Mouse (Mus musculus) ovary, adult 18-20 months (tissue): ENCODE results near the gene Sec24a.
"Not testable (repeated sequence)": the region's sequence is repeated elsewhere in the genome, so short reads cannot be mapped to it uniquely, and the experiment has no call there.

Source experiments
- DNase-seq: peaks from one replicate; pipeline ENCODE4 v3.0.0; 2022; ENCODE audit warnings: low spot score, mixed read lengths

The Sec24a gene

DNA sequence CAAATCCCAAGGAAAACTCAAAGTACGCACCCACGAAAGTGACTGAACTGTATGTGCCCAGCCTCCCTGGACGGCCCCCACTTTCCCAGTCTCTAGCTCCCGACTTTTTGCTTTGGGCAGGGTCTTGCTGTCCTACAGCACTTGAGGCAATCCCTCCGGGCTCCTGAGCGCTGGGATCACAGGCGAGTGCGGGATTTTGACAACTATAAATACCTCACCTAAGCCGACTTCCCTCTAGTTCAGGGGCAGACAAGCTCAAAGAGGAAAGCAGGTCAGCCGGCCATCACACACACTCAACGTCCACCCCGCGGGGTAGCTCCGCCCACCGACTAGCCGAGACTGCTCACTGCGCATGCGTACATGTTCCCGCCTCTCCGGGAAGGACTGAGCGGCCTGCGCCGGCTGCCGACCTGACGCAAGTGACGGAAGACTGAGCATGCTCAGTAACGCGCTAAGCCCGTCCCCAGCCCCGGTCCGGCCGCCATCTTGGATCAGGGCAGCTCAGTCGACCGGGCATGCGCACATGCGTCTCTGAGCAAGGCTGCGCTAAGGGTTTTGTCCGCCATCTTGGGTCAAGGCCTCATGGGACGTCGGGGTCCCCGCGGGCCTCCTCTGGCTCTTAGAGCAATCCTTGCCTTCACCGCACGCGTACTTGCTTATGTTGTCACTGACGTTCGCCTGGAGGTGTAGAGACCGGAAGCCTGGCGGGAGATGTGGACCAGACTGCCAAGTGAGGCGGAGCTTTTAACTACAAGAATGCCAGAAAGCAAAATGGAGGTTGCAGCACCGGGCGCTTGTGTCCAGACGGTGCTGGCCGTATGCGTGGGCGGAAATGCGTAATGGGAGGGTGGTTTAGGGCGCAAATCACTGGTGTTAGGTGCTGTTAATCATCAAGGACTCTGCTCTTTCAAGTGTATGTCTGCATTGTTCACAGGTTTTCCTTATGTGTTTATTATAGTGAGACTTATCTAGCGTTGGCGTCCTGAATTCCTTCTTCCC lies 74.8 kb downstream of the Sec24a start, which contains the start of gene 0610009B22Rik:
TSS of gene 0610009B22Rik (minus strand) at position 545 of the 999 bp plus-strand sequence.
- peak; percentile 100 for DNase-seq

DNA sequence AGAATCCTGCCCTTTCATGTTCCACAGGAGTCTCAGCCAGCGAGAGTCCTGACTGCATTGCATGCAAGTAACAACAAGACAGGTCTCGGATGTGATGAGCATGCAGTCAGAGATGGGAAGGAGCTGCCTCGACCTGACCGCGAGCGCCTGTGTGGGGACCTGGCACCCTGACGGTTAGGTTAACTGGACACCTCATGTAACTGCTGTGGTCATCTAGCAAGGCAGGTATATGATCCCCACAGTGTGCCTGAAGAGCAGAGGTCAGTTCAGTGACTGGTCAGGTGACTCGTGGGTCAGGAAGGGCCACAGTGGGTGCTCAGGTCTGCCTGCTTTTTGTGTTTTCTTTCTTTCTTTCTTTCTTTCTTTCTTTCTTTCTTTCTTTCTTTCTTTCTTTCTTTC lies 81.5 kb downstream of the Sec24a start:
- DNase-seq = no peak

DNA sequence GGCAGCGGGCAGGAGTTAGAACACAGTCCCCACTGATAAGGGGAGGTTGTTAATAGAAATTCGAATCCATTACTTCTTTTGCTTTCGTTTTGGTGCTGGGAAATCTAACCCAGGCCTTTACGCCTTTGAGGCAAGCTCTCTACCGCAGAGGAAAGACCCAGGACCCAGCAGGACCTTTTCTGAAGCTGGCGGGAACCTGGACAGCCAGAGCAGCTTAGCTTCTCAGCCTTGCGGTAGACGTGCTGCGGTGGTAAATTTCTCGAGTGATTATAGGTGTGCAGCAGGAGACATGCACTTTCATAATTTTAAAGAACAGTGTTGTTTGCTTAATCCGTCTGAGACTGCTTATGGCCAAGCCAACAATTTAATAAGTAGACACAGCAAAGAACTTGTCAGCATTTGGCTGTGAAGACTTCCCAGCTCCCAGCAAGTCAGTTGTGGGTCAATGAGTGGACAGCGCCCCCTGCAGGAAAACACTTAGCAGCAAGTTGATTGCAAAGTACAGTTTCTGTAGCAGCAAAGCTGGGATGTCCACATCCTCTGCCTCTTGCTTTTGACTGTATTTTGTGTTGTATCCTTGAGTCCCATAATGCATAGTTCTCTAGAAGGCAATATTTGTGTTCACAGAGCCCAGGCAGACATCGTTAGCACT lies 82.0 kb downstream of the Sec24a start:
- DNase-seq = peak; percentile 75

DNA sequence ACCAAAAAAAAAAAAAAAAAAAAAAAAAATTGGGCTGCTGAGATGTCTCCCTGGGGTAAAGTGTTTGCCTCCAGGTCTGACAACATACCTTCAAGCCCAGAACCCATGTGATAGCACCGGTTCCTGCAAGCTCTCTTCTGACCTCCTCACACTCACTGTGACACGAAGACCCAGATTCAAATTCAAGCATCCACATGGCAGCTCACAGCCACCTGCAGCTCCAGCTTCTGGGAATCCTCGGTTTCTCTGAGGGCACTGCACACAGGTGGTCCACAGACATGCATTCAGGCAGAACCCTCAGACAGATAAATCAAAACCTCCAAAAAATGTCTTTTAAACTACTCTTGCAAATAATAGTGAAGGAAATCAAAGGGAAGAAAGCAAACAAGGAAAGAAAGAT lies 84.0 kb downstream of the Sec24a start:
- DNase-seq = no peak

DNA sequence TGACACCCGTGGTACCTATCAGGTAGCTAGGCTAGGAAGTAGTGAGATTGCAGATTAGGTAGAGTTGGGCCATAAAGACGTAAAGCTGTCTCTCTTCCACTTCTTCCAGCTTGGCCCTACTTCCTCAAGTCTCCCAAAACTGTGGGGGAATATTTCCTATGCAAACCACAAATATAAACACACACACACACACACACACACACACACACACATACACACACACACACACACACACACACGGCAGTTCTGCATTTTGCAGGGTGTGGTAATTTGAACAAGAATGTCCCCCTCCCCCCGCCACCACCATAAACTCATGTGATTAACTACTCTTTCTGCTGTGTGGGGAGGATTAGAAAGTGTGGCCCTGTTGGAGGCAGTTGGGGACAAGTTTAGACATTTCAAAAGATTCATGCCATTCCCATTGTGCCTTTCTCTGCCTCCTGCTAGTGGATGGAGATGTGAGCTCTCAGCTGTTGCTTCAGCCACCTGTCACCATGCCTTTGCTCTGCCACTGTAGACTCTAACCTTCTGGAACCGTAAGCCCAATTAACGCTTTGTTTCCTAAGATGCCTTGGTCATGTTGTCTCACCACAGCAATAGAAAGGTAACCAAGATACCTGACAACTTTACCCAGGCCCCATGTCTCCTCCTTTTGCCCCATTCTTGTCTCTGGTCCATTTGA lies 85.6 kb downstream of the Sec24a start:
- DNase-seq = no peak

DNA sequence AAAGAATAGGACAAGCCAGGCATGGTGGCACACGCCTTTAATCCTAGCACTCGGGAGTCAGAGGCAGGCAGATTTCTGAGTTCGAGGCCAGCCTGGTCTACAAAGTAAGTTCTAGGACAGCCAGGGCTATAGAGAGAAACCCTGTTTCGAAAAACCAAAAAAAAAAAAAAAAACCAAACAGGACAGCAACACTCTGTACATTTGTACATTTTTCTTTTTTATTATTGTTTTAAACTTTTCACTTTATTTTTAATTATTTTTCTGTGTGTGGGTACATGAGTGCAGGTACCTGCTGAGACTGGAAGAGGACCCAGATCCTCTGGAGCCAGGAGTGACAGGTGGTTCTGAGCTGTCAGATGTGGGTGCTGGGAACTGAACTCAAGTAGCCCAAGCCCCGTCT lies 88.0 kb downstream of the Sec24a start:
- no peak for DNase-seq

DNA sequence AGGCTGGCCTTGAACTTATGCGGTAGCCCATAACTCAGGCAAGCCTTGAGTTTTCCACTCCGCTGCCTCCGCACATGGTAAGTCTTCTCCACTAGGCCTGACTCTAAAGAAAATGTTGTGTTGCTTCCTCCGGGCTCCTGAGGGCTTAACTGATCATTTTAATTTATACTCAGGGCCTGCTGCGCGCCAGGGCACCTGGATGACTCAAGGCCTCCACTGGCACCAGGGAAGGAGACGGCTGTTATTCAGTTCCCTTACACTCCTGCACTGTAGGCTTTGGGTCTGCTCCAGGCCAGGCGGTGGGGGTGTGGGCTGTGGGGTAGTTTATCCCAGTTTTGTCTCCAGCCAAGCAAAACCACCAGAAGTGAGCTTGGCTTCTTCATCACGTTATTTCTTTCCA lies 90.1 kb downstream of the Sec24a start:
- peak; percentile 50 for DNase-seq

DNA sequence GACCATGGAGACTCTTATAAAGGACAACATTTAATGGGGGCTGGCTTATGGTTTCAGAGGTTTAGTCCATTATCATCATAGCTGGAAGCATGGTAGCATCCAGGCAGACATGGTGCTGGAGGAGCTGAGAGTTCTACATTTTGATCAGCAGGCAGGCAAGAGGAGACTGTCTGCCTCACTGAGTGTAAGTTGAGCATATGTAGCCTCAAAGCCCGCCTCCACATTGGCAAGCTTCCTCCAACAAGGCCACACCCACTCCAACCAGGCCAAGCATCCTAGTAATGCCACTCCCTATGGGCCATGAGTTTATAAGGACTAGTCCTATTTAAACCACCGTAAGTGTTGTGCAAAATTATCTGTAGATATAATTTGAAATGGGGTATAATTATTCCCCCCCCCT lies 92.1 kb downstream of the Sec24a start:
- DNase-seq = no peak

DNA sequence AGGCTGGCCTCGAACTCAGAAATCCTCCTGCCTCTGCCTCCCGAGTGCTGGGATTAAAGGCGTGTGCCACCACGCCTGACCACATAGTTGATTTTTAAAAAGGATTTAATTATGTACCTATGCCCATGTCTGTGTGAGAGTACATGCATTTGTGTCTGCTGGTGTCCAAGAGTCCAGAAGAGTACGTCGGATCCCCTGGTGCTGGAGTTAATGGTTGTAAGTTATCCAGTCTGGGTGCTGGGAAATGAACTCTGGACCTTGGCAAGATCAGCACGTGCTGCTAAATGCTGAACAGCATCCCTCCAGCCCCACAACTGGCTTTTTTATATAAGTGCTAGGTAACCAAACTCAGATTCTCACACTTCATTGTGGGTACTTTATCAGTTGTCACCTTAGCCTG lies 92.6 kb downstream of the Sec24a start:
- DNase-seq = no peak

DNA sequence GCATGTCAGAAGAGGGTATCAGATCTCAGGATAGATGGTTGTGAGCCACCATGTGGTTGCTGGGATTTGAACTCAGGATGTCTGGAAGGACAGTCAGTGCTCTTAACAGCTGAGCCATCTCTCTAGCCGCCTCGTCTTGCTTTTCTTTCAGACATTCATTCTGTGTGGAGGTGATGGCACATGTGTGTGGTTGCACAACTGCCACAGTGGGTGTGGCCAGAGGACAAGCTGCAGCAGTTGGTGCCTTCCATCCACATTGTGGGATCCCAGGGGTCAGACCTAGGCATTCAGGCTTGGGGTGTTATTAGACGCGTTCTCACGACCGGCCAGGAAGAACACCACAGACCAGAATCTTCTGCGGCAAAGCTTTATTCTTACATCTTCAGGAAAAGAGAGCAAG lies 98.7 kb downstream of the Sec24a start:
- not testable (repeated sequence) for DNase-seq

DNA sequence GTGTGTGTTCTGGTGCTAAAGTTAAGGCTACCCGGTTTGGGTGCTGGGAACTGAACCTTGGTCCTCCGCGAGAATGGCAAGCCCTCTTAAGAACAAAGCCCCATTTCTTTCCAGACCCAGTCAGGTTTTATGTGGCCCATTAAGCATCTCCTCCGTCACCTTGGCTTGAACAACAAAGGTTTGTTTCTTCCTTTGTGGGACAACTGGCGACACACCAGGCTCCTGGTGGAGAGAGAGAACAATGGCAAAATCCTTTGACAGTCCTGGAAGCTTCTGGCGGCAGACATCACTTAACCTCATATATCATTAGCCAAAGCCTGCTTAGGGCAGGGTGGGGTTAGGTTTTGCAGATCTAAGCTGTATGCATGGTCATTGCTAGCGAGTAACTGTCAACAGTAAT lies 100.8 kb downstream of the Sec24a start:
- DNase-seq = no peak

DNA sequence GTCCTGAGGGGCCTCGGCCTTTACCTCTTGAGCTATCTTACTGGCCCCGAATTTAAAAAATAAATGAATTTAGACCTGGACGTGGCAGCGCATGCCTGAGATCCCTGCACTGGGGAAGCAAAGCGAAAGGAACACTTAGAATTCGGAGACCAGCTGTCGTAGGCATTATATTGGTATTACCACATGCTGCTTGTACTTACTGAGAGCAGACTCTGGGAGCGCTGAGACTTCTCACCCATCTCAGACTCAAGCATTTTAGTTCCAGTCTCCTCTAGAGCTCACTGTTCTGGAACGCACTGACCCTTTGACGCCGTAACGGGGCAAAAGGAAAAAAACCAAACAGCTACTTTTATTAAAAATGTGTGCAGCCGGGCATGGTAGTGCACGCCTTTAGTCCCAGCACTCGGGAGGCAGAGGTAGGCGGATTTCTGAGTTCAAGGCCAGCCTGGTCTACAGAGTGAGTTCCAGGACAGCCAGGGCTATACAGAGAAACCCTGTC lies 101.5 kb downstream of the Sec24a start:
- no peak for DNase-seq

DNA sequence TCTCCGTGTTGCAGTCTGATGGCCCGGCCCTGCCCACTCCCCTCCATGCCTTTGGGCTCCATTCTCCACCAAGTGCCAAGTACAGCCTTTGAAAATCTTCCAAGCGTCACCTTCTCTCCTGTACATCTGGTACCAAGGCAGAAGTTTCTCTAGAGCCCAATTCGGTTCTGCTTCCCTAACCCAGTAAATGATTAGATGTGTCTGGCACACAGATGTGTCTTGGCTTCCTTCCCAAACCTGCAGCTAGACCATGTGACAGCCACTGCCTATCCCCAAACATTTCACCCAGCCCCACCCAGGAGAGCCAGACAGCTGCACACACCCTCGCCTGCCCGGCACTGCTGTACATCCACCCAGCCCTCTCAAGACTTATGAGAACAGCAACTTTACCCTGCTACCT lies 104.7 kb downstream of the Sec24a start:
- no peak for DNase-seq

DNA sequence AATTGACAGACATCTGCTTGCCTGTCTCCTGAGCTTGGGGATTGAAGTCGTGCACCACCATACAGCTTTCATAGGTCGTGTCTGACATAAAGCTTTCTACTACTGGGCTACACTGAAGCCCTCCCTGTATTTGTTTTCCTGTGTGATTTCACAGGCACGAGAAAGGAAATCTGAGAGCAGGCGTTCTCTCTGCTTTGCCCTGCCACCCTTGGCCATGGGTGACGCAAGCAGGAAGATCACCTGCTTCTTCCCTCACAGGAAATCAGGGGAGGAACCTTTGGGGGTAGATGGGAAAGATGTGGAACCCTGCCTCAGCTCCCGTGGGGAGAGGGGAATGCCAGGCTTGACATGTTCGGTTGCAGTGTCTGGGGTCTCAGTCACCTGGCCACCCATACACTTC lies 105.1 kb downstream of the Sec24a start:
- no peak for DNase-seq

DNA sequence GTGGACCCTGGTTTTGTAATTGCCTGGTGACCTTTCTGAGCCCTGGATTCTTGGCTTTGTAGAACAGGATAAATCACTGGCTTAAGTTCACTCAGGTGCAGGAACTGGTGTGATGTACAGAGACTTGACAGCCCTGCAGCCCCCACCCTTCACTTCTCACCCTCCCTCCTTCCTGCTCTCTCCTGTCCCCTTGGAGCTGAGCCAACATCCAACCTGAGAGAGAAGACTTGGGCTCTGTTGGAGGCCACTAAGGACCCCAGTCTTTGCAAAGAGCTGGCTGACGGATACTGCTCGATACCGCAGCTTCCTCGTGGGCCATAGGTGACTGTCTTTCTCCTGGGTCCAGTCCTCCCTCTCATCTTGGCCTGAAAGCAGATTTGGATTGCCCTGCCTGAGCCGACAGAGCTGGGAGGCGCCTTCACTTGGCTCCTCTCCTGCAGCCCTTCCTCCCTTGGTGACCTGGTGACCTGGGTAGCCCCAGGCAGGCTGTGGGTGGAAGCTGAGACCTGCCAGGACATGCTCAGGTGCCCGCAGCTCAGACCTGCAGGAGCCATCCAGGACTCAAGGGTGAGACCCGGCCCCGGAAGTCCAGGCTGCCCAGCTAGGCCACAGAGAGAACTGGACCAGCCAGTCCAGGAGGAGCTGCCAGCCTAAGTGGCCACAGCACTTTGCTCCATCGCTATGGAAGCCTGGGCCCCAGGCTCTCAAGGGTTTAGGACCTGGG lies 106.5 kb downstream of the Sec24a start:
- no peak for DNase-seq

DNA sequence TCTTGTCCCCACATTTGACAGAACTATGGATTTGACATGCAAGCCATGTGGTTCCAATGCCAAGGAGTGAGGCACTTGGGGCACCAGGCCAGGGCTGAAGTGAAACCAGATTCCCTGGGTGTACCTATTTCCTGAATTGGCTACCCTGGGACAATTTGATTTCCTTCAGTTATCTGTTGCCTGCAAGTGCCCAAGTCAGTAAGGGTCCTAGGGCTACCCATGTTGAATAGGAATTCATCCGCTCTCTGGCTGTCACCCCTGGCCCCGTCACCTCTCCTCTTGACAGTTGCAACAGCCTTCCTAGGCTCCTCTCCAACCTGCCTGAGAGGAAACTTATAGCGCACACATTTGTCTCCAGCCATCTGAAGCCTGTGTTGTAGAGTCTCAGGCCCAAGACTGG lies 108.5 kb downstream of the Sec24a start:
- no peak for DNase-seq

DNA sequence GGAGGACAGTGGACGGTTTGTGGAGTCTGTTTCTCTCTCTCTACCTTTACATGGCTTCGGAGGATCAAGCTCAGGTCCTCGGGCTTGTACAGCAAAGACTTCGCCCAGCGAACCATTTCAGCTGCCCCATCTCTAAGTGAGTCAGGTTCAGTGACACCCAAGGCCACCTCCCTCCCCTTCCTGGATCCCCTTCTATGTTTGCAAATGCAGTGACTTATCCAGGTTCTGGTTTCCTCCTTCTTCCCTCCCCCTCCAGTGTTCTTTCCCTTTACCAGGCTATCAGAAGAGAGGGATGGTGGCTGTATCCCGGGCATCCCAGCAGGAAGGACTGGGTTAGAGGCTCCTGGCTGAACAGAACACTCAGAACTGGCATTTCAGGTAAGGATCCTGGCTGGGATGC lies 109.7 kb downstream of the Sec24a start:
- DNase-seq = no peak

DNA sequence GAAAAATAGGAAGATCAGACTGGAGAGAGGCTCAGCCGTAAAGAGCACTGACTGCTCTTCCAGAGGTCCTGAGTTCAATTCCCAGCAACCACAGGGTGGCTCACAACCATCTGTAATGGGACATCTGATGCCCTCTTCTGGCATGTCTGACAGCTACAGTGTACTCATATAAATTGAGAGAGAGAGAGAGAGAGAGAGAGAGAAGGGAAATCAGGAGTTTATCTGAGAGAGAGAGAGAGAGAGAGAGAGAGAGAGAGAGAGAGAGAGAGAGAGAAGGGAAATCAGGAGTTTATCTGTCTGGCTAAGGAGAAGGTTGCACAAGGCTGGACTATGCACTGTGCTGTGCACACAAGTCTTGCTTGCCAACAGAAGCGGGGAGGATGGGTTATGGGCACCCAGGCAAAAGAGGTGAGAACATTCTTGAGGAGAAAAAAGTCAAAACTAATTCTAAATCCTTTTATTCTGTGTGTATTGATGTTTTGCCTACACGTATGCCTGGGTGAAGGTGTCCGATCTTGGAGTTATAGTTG lies 110.5 kb downstream of the Sec24a start:
- no peak for DNase-seq

DNA sequence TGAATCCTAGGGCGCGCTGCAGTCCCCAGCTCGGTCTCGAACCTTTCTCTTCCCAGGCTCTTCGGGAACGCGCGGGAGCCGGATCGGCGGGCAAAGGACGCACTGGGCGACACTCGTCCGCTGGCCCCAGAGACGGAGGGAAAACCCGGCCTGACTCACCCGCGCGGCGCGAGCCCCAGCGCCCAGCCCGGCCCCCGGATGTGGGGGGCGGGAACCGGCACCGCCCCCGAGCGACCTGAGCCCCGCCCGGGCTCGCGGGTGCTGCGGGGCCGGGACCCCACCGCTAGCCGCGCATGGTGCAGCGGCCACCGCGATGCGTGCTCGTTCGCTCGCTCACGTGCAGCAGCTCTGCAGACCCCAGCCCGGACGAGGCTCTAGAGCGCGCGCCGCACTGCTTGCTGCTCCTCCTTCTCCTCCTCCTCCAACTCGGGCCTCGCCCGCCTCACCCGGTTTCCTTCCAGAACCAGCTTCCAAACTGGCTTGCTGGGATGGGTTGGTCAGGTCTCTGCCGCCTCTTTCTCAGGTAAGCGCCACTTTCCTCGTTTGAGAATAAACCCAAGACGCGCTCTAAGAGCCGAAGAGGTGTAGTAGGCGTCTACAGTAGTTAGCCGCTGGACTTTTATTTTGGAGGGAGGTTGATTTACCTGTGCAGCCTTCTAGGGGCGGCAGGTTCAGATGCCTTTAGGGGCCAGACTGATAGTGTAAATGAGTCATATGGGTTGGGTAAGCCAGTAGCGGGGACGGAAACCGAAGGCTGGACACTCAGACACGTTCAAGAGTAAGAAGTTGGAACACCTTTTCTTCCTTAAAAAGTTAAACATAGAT lies 112.5 kb downstream of the Sec24a start, which contains the start of the genes N4bp3 and D930048N14Rik:
TSS of gene N4bp3 (minus strand) at position 152 of the 825 bp plus-strand sequence.
TSS of gene D930048N14Rik (plus strand) at position 264 of the 825 bp plus-strand sequence.
- peak; percentile 61 for DNase-seq

DNA sequence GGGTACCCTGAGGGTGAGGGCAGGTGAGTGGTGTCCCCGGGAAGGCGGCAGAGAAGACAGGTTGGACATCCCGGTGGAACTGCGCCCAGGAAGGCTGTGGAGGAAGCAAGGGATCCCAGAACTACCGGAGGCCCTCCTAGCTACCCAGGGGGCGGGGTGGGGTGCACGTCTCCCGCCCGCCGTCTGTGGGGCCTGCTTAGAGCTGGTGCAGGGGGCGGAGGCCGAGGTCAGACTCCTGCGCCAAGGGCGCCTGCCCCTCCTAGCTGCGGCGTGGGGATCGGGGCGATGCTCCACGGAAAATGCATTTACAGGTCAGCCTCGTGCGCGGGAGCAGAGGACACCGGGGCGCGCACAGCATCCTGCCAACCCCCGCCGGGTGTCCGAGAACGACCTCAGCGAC lies 113.2 kb downstream of the Sec24a start:
- DNase-seq = no peak

DNA sequence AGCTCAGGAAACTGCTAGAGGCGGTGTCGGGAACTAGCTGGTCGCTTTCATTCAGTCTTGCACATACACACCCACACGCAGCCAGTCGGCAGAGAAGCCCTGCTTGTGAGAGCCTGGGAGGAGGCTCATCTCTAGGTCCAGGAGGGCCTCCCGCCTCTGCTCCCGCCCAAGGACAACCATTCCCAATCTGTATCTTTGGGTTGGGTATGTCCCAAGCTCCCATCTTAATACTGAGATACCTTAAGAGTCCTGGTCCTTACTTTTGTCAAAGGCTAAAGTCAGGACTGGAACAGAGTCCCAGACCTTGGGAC lies 113.6 kb downstream of the Sec24a start:
- no peak for DNase-seq
